Mouse (Mus musculus) CH12.LX (cell line): ENCODE data around the gene Gpr157. TPM values are rescaled to one million over a fixed set of nuclear protein-coding genes. Genes with fewer than 3 reads are reported as not detected.
A peak's percentile ranks its signal among the peaks of the same experiment; 100 is the strongest.

Source experiments
- DNase-seq: peaks from one replicate; pipeline ENCODE4 v3.0.0-alpha.2; 2013; ENCODE audit errors: extremely low read depth
- H3K27ac ChIP-seq: 2 replicates; pipeline ENCODE4 v1.5.1; 2012; ENCODE audit warnings: low read depth, mild to moderate bottlenecking, control low read depth, moderate library complexity; ENCODE audit not compliant: insufficient read depth
- H3K27me3 ChIP-seq: replicated peaks from 2 replicates; pipeline ENCODE3; 2012; ENCODE audit warnings: inconsistent platforms
- H3K36me3 ChIP-seq, 2 experiments: replicated peaks in 1 of 2; 2 replicates each; pipeline versions ENCODE3 to v1.6.1; 2012; ENCODE audit warnings: inconsistent platforms in 1 of 2, low read length in 1 of 2, mild to moderate bottlenecking in 1 of 2, mixed read lengths in 1 of 2, moderate library complexity in 1 of 2; ENCODE audit not compliant: control insufficient read depth in 1 of 2, insufficient read depth in 1 of 2
- H3K4me1 ChIP-seq, 2 experiments: 2 replicates each; pipeline ENCODE4 v1.6.1; 2012; ENCODE audit warnings: inconsistent platforms in 1 of 2, moderate library complexity in 1 of 2; ENCODE audit not compliant: insufficient read depth in 2 of 2, control insufficient read depth in 1 of 2
- H3K4me2 ChIP-seq: 2 replicates; pipeline ENCODE4 v1.6.1; 2012; ENCODE audit warnings: low read depth, mild to moderate bottlenecking, control low read depth; ENCODE audit not compliant: poor library complexity, insufficient read depth, severe bottlenecking
- H3K4me3 ChIP-seq, 3 experiments: fragments of 150-350 bp in 1 of 3; sonication (generic) in 1 of 3; replicated peaks in 1 of 3; 2 replicates each; pipeline versions ENCODE3 to v1.5.1; 2011 to 2012; ENCODE audit warnings: low read depth in 2 of 3, low read length in 2 of 3, mild to moderate bottlenecking in 2 of 3, moderate library complexity in 2 of 3, control low read depth in 1 of 3, improper control_type of control experiment in 1 of 3, inconsistent platforms in 1 of 3, mixed read lengths in 1 of 3; ENCODE audit not compliant: poor library complexity in 1 of 3
- H3K79me2 ChIP-seq: replicated peaks from 2 replicates; pipeline ENCODE4 v1.6.1; 2012; ENCODE audit warnings: mild to moderate bottlenecking, moderate library complexity; ENCODE audit not compliant: control insufficient read depth, poor library complexity, insufficient read depth, severe bottlenecking; ENCODE audit errors: extremely low read depth
- H3K9ac ChIP-seq: 2 replicates; pipeline ENCODE4 v1.6.1; 2012; ENCODE audit warnings: low read depth, mild to moderate bottlenecking, control low read depth, moderate library complexity; ENCODE audit not compliant: insufficient read depth
- H3K9me3 ChIP-seq: replicated peaks from 2 replicates; pipeline ENCODE3; 2012; ENCODE audit warnings: low read length, inconsistent platforms, mixed read lengths
- BHLHE40 ChIP-seq: IDR thresholded peaks from 2 replicates; pipeline ENCODE4 v1.6.1; 2011; ENCODE audit warnings: mild to moderate bottlenecking, low read depth, low read length, improper control_type of control experiment
- CHD1 ChIP-seq: IDR thresholded peaks from 2 replicates; pipeline ENCODE4 v1.6.1; 2012; ENCODE audit warnings: low read depth, low read length, improper control_type of control experiment, inconsistent platforms
- CTCF ChIP-seq, 2 experiments: IDR thresholded peaks in 1 of 2; conservative IDR thresholded peaks in 1 of 2; 2 replicates each; pipeline ENCODE4 v1.5.1; 2011 to 2012; ENCODE audit warnings: low read depth in 2 of 2, low read length in 2 of 2, improper control_type of control experiment in 1 of 2, inconsistent platforms in 1 of 2, mild to moderate bottlenecking in 1 of 2, moderate library complexity in 1 of 2
- EP300 ChIP-seq: IDR thresholded peaks from 2 replicates; pipeline ENCODE4 v1.6.1; 2011; ENCODE audit warnings: low read length, improper control_type of control experiment
- ETS1 ChIP-seq: conservative IDR thresholded peaks from 2 replicates; pipeline ENCODE4 v1.6.1; 2012; ENCODE audit warnings: low read depth, mild to moderate bottlenecking, inconsistent platforms, low read length, improper control_type of control experiment, moderate library complexity
- GABPA ChIP-seq: IDR thresholded peaks from 2 replicates; pipeline ENCODE4 v1.6.1; 2012; ENCODE audit warnings: low read depth, low read length, improper control_type of control experiment, inconsistent platforms; ENCODE audit not compliant: insufficient replicate concordance
- HCFC1 ChIP-seq: IDR thresholded peaks from 2 replicates; pipeline ENCODE4 v1.6.1; 2012; ENCODE audit warnings: low read depth, mild to moderate bottlenecking, inconsistent platforms, low read length, improper control_type of control experiment
- IRF4 ChIP-seq: IDR thresholded peaks from 2 replicates; pipeline ENCODE4 v1.6.1; 2014; ENCODE audit warnings: low read depth, mild to moderate bottlenecking, inconsistent platforms, low read length, improper control_type of control experiment
- JUN ChIP-seq: IDR thresholded peaks from 2 replicates; pipeline ENCODE4 v1.6.1; 2011; ENCODE audit warnings: low read depth, mild to moderate bottlenecking, low read length, improper control_type of control experiment, moderate library complexity; ENCODE audit not compliant: insufficient read depth
- JUND ChIP-seq: conservative IDR thresholded peaks from 2 replicates; pipeline ENCODE4 v1.6.1; 2011; ENCODE audit warnings: low read depth, low read length, improper control_type of control experiment
- MAZ ChIP-seq: IDR thresholded peaks from 2 replicates; pipeline ENCODE4 v1.6.1; 2012; ENCODE audit warnings: low read depth, mild to moderate bottlenecking, inconsistent platforms, low read length, improper control_type of control experiment, moderate library complexity
- MEF2A ChIP-seq: IDR thresholded peaks from 2 replicates; pipeline ENCODE4 v1.6.1; 2014; ENCODE audit warnings: low read depth, mild to moderate bottlenecking, inconsistent platforms, low read length, improper control_type of control experiment, borderline replicate concordance
- MYC ChIP-seq: IDR thresholded peaks from 2 replicates; pipeline ENCODE4 v1.6.1; 2011; ENCODE audit warnings: low read depth, mild to moderate bottlenecking, improper control_type of control experiment, low read length
- NELFE ChIP-seq: IDR thresholded peaks from 2 replicates; pipeline ENCODE4 v1.6.1; 2011; ENCODE audit warnings: low read depth, low read length, improper control_type of control experiment
- RAD21 ChIP-seq: IDR thresholded peaks from 2 replicates; pipeline ENCODE4 v1.6.1; 2011; ENCODE audit warnings: low read depth, mild to moderate bottlenecking, low read length, improper control_type of control experiment, moderate library complexity
- SIN3A ChIP-seq: IDR thresholded peaks from 2 replicates; pipeline ENCODE4 v1.6.1; 2012; ENCODE audit warnings: low read length, improper control_type of control experiment, inconsistent platforms
- TBP ChIP-seq: conservative IDR thresholded peaks from 2 replicates; pipeline ENCODE4 v1.6.1; 2011; ENCODE audit warnings: low read depth, low read length, improper control_type of control experiment
- TCF12 ChIP-seq: IDR thresholded peaks from 2 replicates; pipeline ENCODE4 v1.6.1; 2014; ENCODE audit warnings: low read depth, mild to moderate bottlenecking, inconsistent platforms, low read length, improper control_type of control experiment
- UBTF ChIP-seq: IDR thresholded peaks from 2 replicates; pipeline ENCODE4 v1.6.1; 2012; ENCODE audit warnings: low read depth, mild to moderate bottlenecking, inconsistent platforms, low read length, improper control_type of control experiment, moderate library complexity
- USF1 ChIP-seq: IDR thresholded peaks from 2 replicates; pipeline ENCODE4 v1.6.1; 2014; ENCODE audit warnings: low read depth, mild to moderate bottlenecking, inconsistent platforms, low read length, improper control_type of control experiment
- USF2 ChIP-seq: conservative IDR thresholded peaks from 2 replicates; pipeline ENCODE4 v1.6.1; 2011; ENCODE audit warnings: low read depth, low read length, improper control_type of control experiment
- ZKSCAN1 ChIP-seq: IDR thresholded peaks from 2 replicates; pipeline ENCODE4 v1.6.1; 2012; ENCODE audit warnings: low read depth, inconsistent platforms, low read length, improper control_type of control experiment, borderline replicate concordance
- ZMIZ1 ChIP-seq: IDR thresholded peaks from 2 replicates; pipeline ENCODE4 v1.6.1; 2012; ENCODE audit warnings: low read depth, mild to moderate bottlenecking, inconsistent platforms, low read length, improper control_type of control experiment
- dilution Hi-C: fragments of 300-500 bp; cut with MboI; formaldehyde crosslinking; loops from 2 replicates; pipeline ENCODE4 v1.14.3; 2020; ENCODE audit warnings: low sequenced_read_pairs; ENCODE audit not compliant: extremely low pct_unique_long_range_greater_than_20kb, extremely low pct_ligation_motif_present
- in situ Hi-C: fragments of 300-500 bp; cut with MboI; formaldehyde crosslinking; loops from 3 replicates; pipeline ENCODE4 v1.14.3; 2019; ENCODE audit warnings: low sequenced_read_pairs, low pct_ligation_motif_present, low pct_unique_long_range_greater_than_20kb, mixed read lengths
- polyA plus RNA-seq: library from polyadenylated mRNA; unstranded; fragments of >175 nt; gene quantifications from 2 replicates; pipeline ENCODE4 v1.2.1, GENCODE M21; 2012; ENCODE audit warnings: low read depth; ENCODE audit not compliant: insufficient read length
- total RNA-seq, 2 experiments: library from RNA; depleted of rRNA; stranded (reverse); fragments of 300-350 nt in 1 of 2; fragments of >200 nt in 1 of 2; gene quantifications; 2 replicates each; pipeline ENCODE4 v1.2.3; 2012 to 2014

Gene Gpr157
- total and polyA plus RNA-seq, 3 experiments = 2.6 to 3.5 (median 2.8) TPM

DNA sequence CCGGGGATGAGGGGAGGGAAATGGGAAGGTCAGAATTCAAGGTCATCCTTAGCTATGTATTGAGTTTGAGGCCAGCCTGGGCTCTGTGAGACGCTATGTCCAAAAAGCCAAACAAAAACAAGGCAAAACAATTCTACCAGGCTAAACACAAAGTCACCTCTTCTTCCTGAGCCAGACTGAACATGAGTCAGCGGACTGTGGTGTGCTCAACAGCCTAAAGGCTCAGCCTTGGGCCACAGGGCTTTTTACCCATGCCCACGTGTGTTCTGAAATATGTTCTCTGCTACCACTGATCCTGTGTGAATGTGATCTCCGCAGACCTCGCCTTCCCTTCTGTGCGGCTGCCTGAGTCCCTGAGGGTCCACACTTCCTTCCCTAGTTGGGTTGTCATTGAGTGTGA lies 31.0 kb upstream of the Gpr157 start:
- Histone ChIP-seq H3K4me3 (peak overlapping the region in 1 of 3 experiments; percentile 8), H3K4me2 (no peak overlapping the region), H3K9ac (no peak overlapping the region), H3K79me2 (peaks cover 68% of the 10 kb centered on the region), H3K9me3 (peaks cover 11% of the 10 kb centered on the region), H3K4me1 (peaks cover 57 to 85% of the 10 kb centered on the region in 2 experiments), H3K36me3 (peaks cover 80 to 85% of the 10 kb centered on the region in 2 experiments), H3K27me3 (no peaks in the 10 kb centered on the region), H3K27ac (peak overlapping the region; percentile 96)
- in situ Hi-C loops (no loop called here), dilution Hi-C loops (no loop called here)
- no peak for DNase-seq
- TF ChIP-seq USF1 = no peak
- no peak for TF ChIP-seq EP300
- TF ChIP-seq UBTF = no peak
- TF ChIP-seq NELFE = no peak
- no peak for TF ChIP-seq USF2
- TF ChIP-seq HCFC1 = no peak
- TF ChIP-seq CHD1 = no peak
- no peak for TF ChIP-seq RAD21
- no peak for TF ChIP-seq ZMIZ1
- TF ChIP-seq MEF2A = no peak
- TF ChIP-seq JUN = no peak
- no peak for TF ChIP-seq ZKSCAN1

DNA sequence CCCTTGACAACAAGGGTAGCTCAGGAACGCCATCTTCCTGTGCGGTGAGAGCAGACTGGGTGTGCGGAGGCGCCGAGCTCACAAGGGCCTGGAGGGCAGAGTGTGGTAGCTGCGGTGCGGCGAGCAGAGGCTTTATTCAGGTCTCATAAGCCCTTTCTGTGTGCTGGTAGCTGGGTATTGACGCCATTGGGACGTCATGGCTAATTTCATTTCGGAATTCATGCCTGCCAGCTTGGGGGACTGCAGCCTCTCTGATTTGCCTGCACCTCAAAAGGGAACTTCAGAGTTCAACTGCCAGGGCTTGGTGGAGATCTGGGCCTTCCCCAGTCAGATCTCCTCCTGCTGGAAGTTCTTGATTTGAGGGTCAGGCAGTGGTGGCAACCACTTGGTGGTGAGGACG lies 29.4 kb upstream of the Gpr157 start:
- Histone ChIP-seq H3K4me2 (no peak overlapping the region), H3K36me3 (peaks cover 84 to 88% of the 10 kb centered on the region in 2 experiments), H3K4me3 (no peak overlapping the region), H3K27ac (peak overlapping the region; percentile 96), H3K27me3 (no peaks in the 10 kb centered on the region), H3K9ac (no peak overlapping the region), H3K9me3 (peaks cover 7% of the 10 kb centered on the region), H3K79me2 (peaks cover 66% of the 10 kb centered on the region), H3K4me1 (peaks cover 70 to 96% of the 10 kb centered on the region in 2 experiments)
- dilution Hi-C loops (no loop called here), in situ Hi-C loops (no loop called here)
- TF ChIP-seq SIN3A (no peak), MAZ (peak; percentile 65; the same call in 1 of the 2 replicates), ETS1 (peak; percentile 80), CTCF (conservative IDR thresholded peaks at IDR 0.05 in 1 of 2, IDR thresholded peaks at IDR 0.05 in 1 of 2; ENCODE audit: low read depth in 2 of 2, low read length in 2 of 2) (0 out of 4 replicates have a peak, but pooled peaks of 1 of the 2 experiments have one; percentile 8), GABPA (peak; percentile 65), TBP (peak; percentile 67; the same call in 1 of the 2 replicates), MYC (no peak), BHLHE40 (peak; percentile 49; the same call in 1 of the 2 replicates), MEF2A (peak; percentile 76; the same call in 1 of the 2 replicates), TCF12 (0 out of 2 replicates have a peak, but pooled peaks have one; percentile 50), IRF4 (peak; percentile 86), JUND (no peak)
- peak; percentile 87 for DNase-seq
